Mouse (Mus musculus) hindbrain, embryonic 14.5 days (tissue): ENCODE data around the gene Nkain4. TPM values are rescaled to one million over a fixed set of nuclear protein-coding genes. Genes with fewer than 3 reads are reported as not detected.

Experiments
- ATAC-seq: fragments of 200-750 bp; cut with Nextera tagmentation; 2 replicates; pipeline ENCODE4 v1.8.0; 2017; ENCODE audit warnings: moderate number of reproducible peaks, mild to moderate bottlenecking, moderate TSS enrichment, moderate library complexity; ENCODE audit not compliant: low FRiP score
- DNase-seq: peaks from one replicate; pipeline ENCODE4 v3.0.0-alpha.2; 2015; ENCODE audit warnings: low spot score
- H3K27ac ChIP-seq: fragments of 300-500 bp; sonication (generic); 2 replicates; pipeline ENCODE4 v1.5.1; 2014; ENCODE audit warnings: mild to moderate bottlenecking, moderate library complexity
- H3K27me3 ChIP-seq: fragments of 300-500 bp; sonication (generic); 2 replicates; pipeline ENCODE4 v1.6.1; 2014; ENCODE audit warnings: mild to moderate bottlenecking, low read length, mixed read lengths; ENCODE audit not compliant: control insufficient read depth, insufficient read depth
- H3K36me3 ChIP-seq: fragments of 300-500 bp; sonication (generic); replicated peaks from 2 replicates; pipeline ENCODE4 v1.6.1; 2014; ENCODE audit not compliant: control insufficient read depth, insufficient read depth
- H3K4me1 ChIP-seq: fragments of 300-500 bp; sonication (generic); replicated peaks from 2 replicates; pipeline ENCODE4 v1.6.1; 2014; ENCODE audit warnings: antibody characterized with exemption, low read length, mixed read lengths; ENCODE audit not compliant: control insufficient read depth, insufficient read depth
- H3K4me2 ChIP-seq: fragments of 300-500 bp; sonication (generic); replicated peaks from 2 replicates; pipeline ENCODE4 v1.6.1; 2014; ENCODE audit warnings: mild to moderate bottlenecking, moderate library complexity
- H3K4me3 ChIP-seq: fragments of 300-500 bp; sonication (generic); replicated peaks from 2 replicates; pipeline ENCODE4 v1.5.1; 2014; ENCODE audit warnings: mild to moderate bottlenecking, low read length
- H3K9ac ChIP-seq: fragments of 300-500 bp; sonication (generic); 2 replicates; pipeline ENCODE4 v1.6.1; 2014
- H3K9me3 ChIP-seq: fragments of 300-500 bp; sonication (generic); 2 replicates; pipeline ENCODE4 v1.6.1; 2016; ENCODE audit warnings: low read length; ENCODE audit not compliant: control insufficient read depth
- WGBS: fragments of 180-500 bp; shearing (Covaris S2); extraction: QIAGEN DNeasy Blood & Tissue Kit; methylation state at CpG from one replicate; pipeline ENCODE4 v1.1.7; 2014; 5-methylcytosine and 5-hydroxymethylcytosine counted together
- polyA plus RNA-seq: library from polyadenylated mRNA; unstranded; fragments of >200 nt; fragmentation: Nextera tagmentation; extraction: Ambion mirVana; gene quantifications from 2 replicates; pipeline ENCODE4 v1.2.1, GENCODE M21; 2014

The Nkain4 gene
- polyA plus RNA-seq, 1 experiment from 2014 or later, result 85.5 TPM

DNA sequence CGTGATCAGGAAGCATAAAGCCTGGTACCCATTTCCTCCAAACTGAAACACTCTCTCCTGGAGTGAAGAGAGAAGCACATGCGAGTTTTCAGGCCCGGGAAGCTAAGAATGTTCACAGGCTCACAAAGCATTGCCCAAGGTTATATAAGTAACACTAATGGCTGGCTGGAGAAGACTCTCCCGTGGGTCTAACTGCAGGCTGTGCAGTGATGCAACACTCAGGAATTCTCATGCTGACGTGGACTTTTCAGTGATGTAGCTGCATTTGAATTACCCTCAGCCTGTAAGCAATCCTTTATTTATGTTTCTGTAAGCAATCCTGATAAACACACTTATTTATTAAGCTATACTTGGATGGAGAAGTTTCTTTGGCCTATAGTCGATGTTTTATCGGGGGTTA, 5.1 kb upstream of the Nkain4 start:
- Histone ChIP-seq H3K9ac (no peak overlapping the region), H3K27ac (no peak overlapping the region), H3K9me3 (no peaks in the 10 kb centered on the region), H3K27me3 (no peaks in the 10 kb centered on the region), H3K4me2 (no peak overlapping the region), H3K36me3 (no peaks in the 10 kb centered on the region), H3K4me3 (no peak overlapping the region), H3K4me1 (no peaks in the 10 kb centered on the region; the same call in 1 of the 2 replicates)
- 79% methylated on average over 7 of the region's 7 CpGs for WGBS
- ATAC-seq (no peak), DNase-seq (no peak)

DNA sequence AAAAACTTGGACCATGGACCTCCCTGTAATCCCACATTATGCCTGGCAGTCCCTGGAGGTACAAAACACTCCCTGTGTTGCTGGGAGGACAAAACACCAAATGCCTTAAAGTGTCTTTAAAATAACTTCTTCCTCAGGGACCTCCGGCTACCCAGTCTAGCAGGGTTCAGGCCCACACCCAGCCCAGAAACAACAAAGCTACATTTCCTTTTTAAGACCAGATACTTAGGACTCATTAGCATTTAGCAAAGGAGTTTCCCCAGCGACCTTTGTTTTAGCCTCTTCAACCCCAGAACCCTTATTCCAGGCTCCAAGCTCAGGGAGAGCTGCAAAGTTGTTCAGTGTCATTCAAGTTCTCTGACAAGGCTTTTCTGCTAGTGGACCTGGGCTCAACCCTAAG, 861 bp downstream of the Nkain4 start:
- DNase-seq, result peak; percentile 28
- Histone ChIP-seq H3K9me3 (no peaks in the 10 kb centered on the region), H3K4me2 (peak overlapping the region; percentile 83), H3K4me1 (peaks cover 38% of the 10 kb centered on the region), H3K27ac (peak overlapping the region; percentile 92), H3K4me3 (peak overlapping the region; percentile 66), H3K27me3 (no peaks in the 10 kb centered on the region), H3K9ac (peak overlapping the region; percentile 86), H3K36me3 (no peaks in the 10 kb centered on the region)
- ATAC-seq, result no peak
- WGBS, result 0% methylated on average over 2 of the region's 2 CpGs

DNA sequence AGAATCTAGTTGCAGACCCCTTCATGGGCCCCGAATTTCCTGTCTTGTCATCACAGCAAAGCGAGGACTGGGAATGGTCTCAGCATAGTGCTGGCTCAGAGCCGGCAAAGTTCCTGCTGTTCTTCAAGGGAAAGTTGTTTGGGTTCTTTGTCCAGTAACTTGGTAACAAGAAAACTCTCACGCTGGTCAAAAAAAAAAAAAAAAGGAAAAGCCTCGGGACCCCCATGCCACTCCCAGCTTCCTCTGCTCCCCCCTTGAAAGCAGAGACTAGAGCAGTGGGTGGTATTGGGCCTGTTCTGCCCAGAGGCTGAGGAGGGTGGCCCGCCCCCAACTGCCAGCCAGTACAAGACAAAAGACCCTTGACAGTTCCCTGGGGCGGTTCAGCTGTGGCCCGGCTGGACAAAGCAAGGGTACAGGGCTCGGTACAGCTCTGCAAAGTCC, 1.7 kb downstream of the Nkain4 start:
- DNase-seq (peak; percentile 63), ATAC-seq (peak; percentile 62)
- no peaks in the 10 kb centered on the region for H3K27me3 ChIP-seq
- H3K4me1 ChIP-seq, result peaks cover 38% of the 10 kb centered on the region
- WGBS, result 3% methylated on average over 9 of the region's 9 CpGs
- H3K4me2 ChIP-seq, result peak overlapping the region; percentile 83
- peak overlapping the region; percentile 92 for H3K27ac ChIP-seq
- H3K4me3 ChIP-seq, result peak overlapping the region; percentile 66
- peak overlapping the region; percentile 86 for H3K9ac ChIP-seq
- H3K36me3 ChIP-seq, result no peaks in the 10 kb centered on the region
- no peaks in the 10 kb centered on the region for H3K9me3 ChIP-seq

DNA sequence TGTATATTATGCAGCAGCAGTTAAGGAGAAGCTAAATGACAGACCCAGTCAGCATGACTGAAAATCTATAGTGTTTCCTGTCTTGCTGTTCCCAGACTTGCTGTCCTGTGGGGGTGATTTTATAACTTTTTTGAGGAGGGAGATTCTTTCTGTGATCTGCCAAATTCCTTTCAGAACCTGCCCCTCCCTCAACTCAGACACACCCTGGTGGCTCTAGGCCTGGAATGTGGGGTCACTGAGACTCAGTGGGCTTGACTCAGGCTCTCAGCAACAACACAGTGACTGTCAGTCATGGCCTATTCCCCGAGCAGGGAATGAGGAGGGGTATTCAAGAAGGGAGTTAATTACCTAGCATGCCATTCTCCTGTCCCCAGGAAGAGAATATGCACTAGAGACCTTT, 4.6 kb downstream of the Nkain4 start:
- WGBS, result 23% methylated on average over 1 of the region's 1 CpGs
- Histone ChIP-seq H3K4me3 (no peak overlapping the region), H3K9me3 (no peaks in the 10 kb centered on the region), H3K9ac (no peak overlapping the region), H3K4me2 (no peak overlapping the region), H3K4me1 (peaks cover 38% of the 10 kb centered on the region), H3K27me3 (no peaks in the 10 kb centered on the region), H3K36me3 (no peaks in the 10 kb centered on the region), H3K27ac (no peak overlapping the region)
- ATAC-seq (no peak), DNase-seq (no peak)

DNA sequence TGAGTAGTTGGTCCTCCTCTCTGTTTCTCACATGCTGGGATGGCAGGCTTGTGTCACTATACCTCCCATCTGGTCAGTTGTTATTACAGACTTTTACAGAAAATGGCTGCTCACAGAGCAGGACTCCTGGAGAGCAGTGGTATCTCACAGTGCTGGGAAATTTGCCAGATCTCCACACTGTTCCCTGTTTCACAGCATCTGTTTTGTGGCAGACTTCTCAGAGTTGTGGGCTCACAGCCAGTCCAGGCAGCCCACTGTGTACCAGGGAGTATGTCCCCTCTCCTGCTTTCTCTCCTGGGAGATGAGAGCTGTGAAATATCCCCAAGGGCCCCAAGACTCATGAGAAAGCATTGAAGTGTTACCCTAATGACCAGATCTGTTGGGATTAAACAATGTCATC, 12.6 kb downstream of the Nkain4 start:
- Histone ChIP-seq H3K9ac (no peak overlapping the region), H3K4me1 (no peaks in the 10 kb centered on the region), H3K27me3 (no peaks in the 10 kb centered on the region), H3K4me3 (no peak overlapping the region), H3K4me2 (no peak overlapping the region), H3K9me3 (no peaks in the 10 kb centered on the region), H3K36me3 (peaks cover 25% of the 10 kb centered on the region), H3K27ac (peak overlapping the region; percentile 41; the same call in 1 of the 2 replicates)
- ATAC-seq, result no peak
- DNase-seq, result no peak

DNA sequence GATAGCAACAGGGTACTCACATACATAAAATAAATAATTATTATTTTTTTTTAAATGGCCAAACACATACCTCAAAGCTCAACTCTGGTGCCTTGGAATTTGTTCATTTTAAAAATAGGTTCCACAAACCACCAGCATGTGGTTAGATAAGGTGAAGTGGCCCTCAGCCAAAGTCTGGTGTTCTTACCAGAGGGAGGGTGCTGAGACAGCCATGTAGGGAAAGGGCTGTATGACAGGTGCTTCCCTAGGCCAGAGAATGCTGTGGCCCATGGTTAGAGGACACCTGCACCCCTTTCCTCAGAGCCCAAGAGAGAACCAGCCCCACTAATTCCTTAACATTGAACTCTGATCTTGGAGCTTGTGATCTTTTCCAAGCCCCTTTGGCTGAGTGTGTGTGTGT, 14.3 kb downstream of the Nkain4 start:
- no peaks in the 10 kb centered on the region for H3K27me3 ChIP-seq
- H3K4me2 ChIP-seq, result no peak overlapping the region
- no peak overlapping the region for H3K4me3 ChIP-seq
- DNase-seq (no peak), ATAC-seq (no peak)
- peaks cover 28% of the 10 kb centered on the region for H3K36me3 ChIP-seq
- H3K9ac ChIP-seq, result no peak overlapping the region
- H3K27ac ChIP-seq, result no peak overlapping the region
- no peaks in the 10 kb centered on the region for H3K9me3 ChIP-seq
- no peaks in the 10 kb centered on the region for H3K4me1 ChIP-seq

DNA sequence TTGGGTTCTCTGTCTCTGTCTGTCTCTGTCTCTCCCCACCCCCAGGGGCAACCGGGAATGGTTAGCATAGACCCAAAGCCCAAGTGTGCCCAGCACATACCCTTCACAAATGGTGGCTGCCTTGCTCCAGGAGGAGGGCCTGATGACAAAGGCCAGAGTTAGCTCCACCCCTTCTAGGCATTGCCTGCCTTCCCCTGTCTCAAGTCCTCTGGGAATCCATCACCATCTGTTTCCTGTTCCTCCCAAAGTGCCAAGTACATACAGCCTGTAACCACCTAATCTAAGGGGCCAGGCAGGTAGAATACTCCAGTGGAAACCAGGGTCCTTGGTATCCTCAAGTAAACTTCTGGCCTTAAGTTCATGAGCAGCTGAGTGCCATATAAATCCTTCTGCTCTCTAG, 22.1 kb downstream of the Nkain4 start:
- no peak overlapping the region for H3K9ac ChIP-seq
- H3K4me3 ChIP-seq, result no peak overlapping the region
- no peaks in the 10 kb centered on the region for H3K9me3 ChIP-seq
- no peak for DNase-seq
- H3K4me1 ChIP-seq, result no peaks in the 10 kb centered on the region
- H3K36me3 ChIP-seq, result peaks cover 21% of the 10 kb centered on the region
- no peak for ATAC-seq
- no peak overlapping the region for H3K4me2 ChIP-seq
- no peak overlapping the region for H3K27ac ChIP-seq
- no peaks in the 10 kb centered on the region for H3K27me3 ChIP-seq
- 81% methylated on average over 1 of the region's 1 CpGs for WGBS

DNA sequence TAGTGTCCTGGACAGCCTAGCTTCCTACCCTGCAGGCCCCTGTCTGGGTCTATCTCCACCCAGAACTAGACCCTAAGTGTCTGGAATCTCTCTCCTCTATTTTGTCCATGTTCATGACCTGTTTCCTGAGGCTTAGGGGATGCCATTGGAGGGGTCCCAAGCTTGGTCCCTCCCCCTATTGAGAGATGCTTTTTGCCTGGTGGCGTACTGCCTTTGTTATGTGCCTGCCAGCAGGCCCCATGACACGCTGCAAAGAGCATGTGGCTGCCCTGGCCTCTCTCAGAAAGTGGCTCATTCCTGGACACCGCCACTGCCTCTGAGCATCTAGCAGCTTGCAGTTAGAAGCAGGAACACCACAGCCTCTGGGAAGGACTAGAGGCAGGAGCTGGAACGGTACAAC, 25.8 kb downstream of the Nkain4 start, which contains the start of gene Birc7:
TSS of gene Birc7 (plus strand) at position 301 of the 400 bp plus-strand sequence.
- Histone ChIP-seq H3K27me3 (no peaks in the 10 kb centered on the region), H3K36me3 (0 out of 2 replicates have a peak, but pooled peaks cover 9% of the 10 kb centered on the region), H3K4me2 (no peak within 1 kb of the TSS), H3K9me3 (no peaks in the 10 kb centered on the region), H3K4me1 (no peaks in the 10 kb centered on the region), H3K4me3 (no peak within 1 kb of the TSS), H3K27ac (no peak within 1 kb of the TSS), H3K9ac (no peak within 1 kb of the TSS)
- DNase-seq (no peak), ATAC-seq (no peak)
- 41% methylated on average over 4 of the region's 4 CpGs for WGBS

DNA sequence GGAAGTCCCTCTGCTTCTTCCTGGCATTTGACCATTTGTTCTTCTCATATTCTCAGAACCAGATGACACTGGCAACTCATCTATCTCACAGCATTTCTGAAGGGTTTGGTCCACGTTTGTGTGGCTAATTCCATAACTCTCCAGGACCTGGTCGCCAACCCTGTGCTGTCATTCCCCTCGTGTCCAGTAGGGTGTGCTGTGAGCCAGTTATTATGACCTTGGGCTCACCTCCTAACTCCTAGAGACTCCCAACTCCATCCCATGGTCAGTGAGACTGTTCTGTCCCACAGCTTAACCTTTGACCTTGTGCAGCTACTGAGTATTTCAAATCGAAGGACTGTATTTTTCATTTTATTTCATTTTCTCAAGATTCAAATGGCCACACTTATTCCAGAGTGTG, 29.3 kb downstream of the Nkain4 start:
- no peak overlapping the region for H3K4me3 ChIP-seq
- H3K4me2 ChIP-seq, result no peak overlapping the region
- no peak for ATAC-seq
- no peak overlapping the region for H3K9ac ChIP-seq
- H3K36me3 ChIP-seq, result no peaks in the 10 kb centered on the region
- H3K4me1 ChIP-seq, result no peaks in the 10 kb centered on the region; the same call in 1 of the 2 replicates
- 4% methylated on average over 4 of the region's 4 CpGs for WGBS
- no peaks in the 10 kb centered on the region for H3K27me3 ChIP-seq
- peak; percentile 81 for DNase-seq
- H3K27ac ChIP-seq, result no peak overlapping the region
- no peaks in the 10 kb centered on the region for H3K9me3 ChIP-seq

DNA sequence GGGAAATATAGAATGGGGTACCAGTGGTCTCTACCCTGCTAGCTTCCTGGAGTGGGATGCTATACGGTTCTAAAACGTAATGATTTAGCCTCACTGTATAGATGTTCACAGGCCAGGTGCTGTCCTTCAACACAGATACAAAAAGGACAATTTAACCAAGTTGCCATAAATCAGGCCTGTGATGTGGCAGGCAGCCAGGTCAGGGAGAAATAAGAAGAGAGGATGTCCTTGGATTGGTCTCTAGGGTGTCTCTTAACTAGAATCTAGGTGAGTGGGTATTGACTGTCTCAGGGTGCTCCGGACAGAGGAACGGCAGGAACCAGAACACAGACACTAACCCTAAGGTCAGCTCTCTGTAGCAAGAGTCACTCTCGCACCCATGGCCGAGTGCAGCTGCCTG, 31.8 kb downstream of the Nkain4 start:
- H3K4me1 ChIP-seq, result peaks cover 8% of the 10 kb centered on the region
- 91% methylated on average over 6 of the region's 6 CpGs for WGBS
- H3K9ac ChIP-seq, result no peak overlapping the region
- no peak overlapping the region for H3K4me3 ChIP-seq
- H3K27ac ChIP-seq, result no peak overlapping the region
- peaks cover 13% of the 10 kb centered on the region for H3K36me3 ChIP-seq
- DNase-seq, result no peak
- H3K9me3 ChIP-seq, result no peaks in the 10 kb centered on the region
- H3K4me2 ChIP-seq, result no peak overlapping the region
- no peak for ATAC-seq
- no peaks in the 10 kb centered on the region for H3K27me3 ChIP-seq
